Mouse (Mus musculus): Measurements from ENCODE around the gene Plcb1.

Gene Plcb1

GRCm38 (mm10) chr2:135053391-135053790 is 267.5 kb downstream of the Plcb1 start:
- DNase-seq (ENCODE audit: low spot score in 2 of 2): no peak

- no peak for DNase-seq (ENCODE audit: low spot score in 2 of 2)
Observed at GRCm38 (mm10) chr2:135067419-135067818, 281.6 kb downstream of the Plcb1 start.

- no peak for DNase-seq (ENCODE audit: low spot score in 2 of 2)
Observed at GRCm38 (mm10) chr2:135071349-135071748, 285.5 kb downstream of the Plcb1 start.

GRCm38 (mm10) chr2:135072503-135072902 is 286.6 kb downstream of the Plcb1 start:
- no peak for DNase-seq (ENCODE audit: low spot score in 2 of 2)

GRCm38 (mm10) chr2:135073014-135073413 is 287.1 kb downstream of the Plcb1 start:
- no peak for DNase-seq (ENCODE audit: low spot score in 2 of 2)

- no peak for DNase-seq (ENCODE audit: low spot score in 2 of 2)
Observed at GRCm38 (mm10) chr2:135075375-135075774, 289.5 kb downstream of the Plcb1 start.

GRCm38 (mm10) chr2:135092588-135093162 is 306.8 kb downstream of the Plcb1 start:
- DNase-seq (ENCODE audit: low spot score in 2 of 2): no peak

- DNase-seq (ENCODE audit: low spot score in 2 of 2): no peak
Observed at GRCm38 (mm10) chr2:135101292-135101691, 315.4 kb downstream of the Plcb1 start.

- DNase-seq (ENCODE audit: low spot score in 2 of 2): no peak
Observed at GRCm38 (mm10) chr2:135101943-135102342, 316.1 kb downstream of the Plcb1 start.

- DNase-seq (ENCODE audit: low spot score in 2 of 2): no peak
Observed at GRCm38 (mm10) chr2:135106649-135107048, 320.8 kb downstream of the Plcb1 start.

- no peak for DNase-seq (ENCODE audit: low spot score in 2 of 2)
Observed at GRCm38 (mm10) chr2:135108607-135109006, 322.7 kb downstream of the Plcb1 start.

GRCm38 (mm10) chr2:135114501-135115128 is 328.7 kb downstream of the Plcb1 start:
- no peak for DNase-seq (ENCODE audit: low spot score in 2 of 2)

GRCm38 (mm10) chr2:135123057-135123456 is 337.2 kb downstream of the Plcb1 start:
- no peak for DNase-seq (ENCODE audit: low spot score in 2 of 2)

- no peak for DNase-seq (ENCODE audit: low spot score in 2 of 2)
Observed at GRCm38 (mm10) chr2:135123695-135124343, 338.0 kb downstream of the Plcb1 start.

- no peak for DNase-seq (ENCODE audit: low spot score in 2 of 2)
Observed at GRCm38 (mm10) chr2:135140576-135140975, 354.7 kb downstream of the Plcb1 start.

GRCm38 (mm10) chr2:135152289-135152688 is 366.4 kb downstream of the Plcb1 start:
- DNase-seq (ENCODE audit: low spot score in 2 of 2): no peak

- DNase-seq (ENCODE audit: low spot score in 2 of 2): no peak
Observed at GRCm38 (mm10) chr2:135153248-135153647, 367.4 kb downstream of the Plcb1 start.

GRCm38 (mm10) chr2:135156055-135156454 is 370.2 kb downstream of the Plcb1 start:
- no peak for DNase-seq (ENCODE audit: low spot score in 2 of 2)

GRCm38 (mm10) chr2:135157961-135158360 is 372.1 kb downstream of the Plcb1 start:
- no peak for DNase-seq (ENCODE audit: low spot score in 2 of 2)

- no peak for DNase-seq (ENCODE audit: low spot score in 2 of 2)
Observed at GRCm38 (mm10) chr2:135161673-135162072, 375.8 kb downstream of the Plcb1 start.

- DNase-seq (ENCODE audit: low spot score in 2 of 2): no peak
Observed at GRCm38 (mm10) chr2:135165512-135165911, 379.6 kb downstream of the Plcb1 start.

GRCm38 (mm10) chr2:135175544-135175943 is 389.7 kb downstream of the Plcb1 start:
- DNase-seq (ENCODE audit: low spot score in 2 of 2): no peak

GRCm38 (mm10) chr2:135187659-135188058 is 401.8 kb downstream of the Plcb1 start:
- no peak for DNase-seq (ENCODE audit: low spot score in 2 of 2)

All from urinary bladder, adult 18-20 months (tissue).